Mouse (Mus musculus) lung, postnatal 0 days (tissue): ENCODE results near the gene Lsmem1. TPM values are rescaled to one million over a fixed set of nuclear protein-coding genes. Genes with fewer than 3 reads are reported as not detected.

ENCODE experiments used
- ATAC-seq: fragments of 200-750 bp; cut with Nextera tagmentation; 2 replicates; pipeline ENCODE4 v1.8.0; 2017; ENCODE audit warnings: moderate library complexity
- DNase-seq: peaks from one replicate; pipeline ENCODE4 v3.0.0-alpha.2; 2016; ENCODE audit warnings: low spot score
- H3K27ac ChIP-seq: fragments of 300-500 bp; sonication (generic); 2 replicates; pipeline ENCODE4 v1.5.1; 2014; ENCODE audit warnings: antibody characterized with exemption, mild to moderate bottlenecking, low read length, mixed read lengths
- H3K27me3 ChIP-seq: fragments of 300-500 bp; sonication (generic); replicated peaks from 2 replicates; pipeline ENCODE4 v1.6.1; 2014; ENCODE audit warnings: low read length, mixed read lengths; ENCODE audit not compliant: insufficient read depth
- H3K36me3 ChIP-seq: fragments of 300-500 bp; sonication (generic); 2 replicates; pipeline ENCODE4 v1.6.1; 2014; ENCODE audit warnings: low read length, mixed read lengths; ENCODE audit not compliant: insufficient read depth
- H3K4me1 ChIP-seq: fragments of 300-500 bp; sonication (generic); 2 replicates; pipeline ENCODE4 v1.6.1; 2014; ENCODE audit warnings: antibody characterized with exemption, low read depth, low read length, mixed read lengths; ENCODE audit not compliant: insufficient read depth
- H3K4me2 ChIP-seq: fragments of 300-500 bp; sonication (generic); replicated peaks from 2 replicates; pipeline ENCODE4 v1.6.1; 2014; ENCODE audit warnings: low read depth, mild to moderate bottlenecking, low read length, moderate library complexity, mixed read lengths
- H3K4me3 ChIP-seq: fragments of 300-500 bp; sonication (generic); 2 replicates; pipeline ENCODE4 v1.5.1; 2014; ENCODE audit warnings: low read depth, low read length
- H3K9ac ChIP-seq: fragments of 300-500 bp; sonication (generic); replicated peaks from 2 replicates; pipeline ENCODE4 v1.6.1; 2014; ENCODE audit warnings: low read depth, mild to moderate bottlenecking
- H3K9me3 ChIP-seq: fragments of 300-500 bp; sonication (generic); 2 replicates; pipeline ENCODE4 v1.6.1; 2016; ENCODE audit warnings: low read length, mixed read lengths
- CTCF ChIP-seq: IDR thresholded peaks from 2 replicates; pipeline ENCODE4 v1.5.1; 2016; ENCODE audit warnings: antibody characterized with exemption, mild to moderate bottlenecking
- EP300 ChIP-seq: IDR thresholded peaks from 2 replicates; pipeline ENCODE4 v1.6.1; 2016; ENCODE audit warnings: antibody characterized with exemption, mild to moderate bottlenecking, control low read depth
- WGBS: fragments of 180-500 bp; shearing (Covaris S2); extraction: QIAGEN DNeasy Blood & Tissue Kit; methylation state at CpG from one replicate; pipeline ENCODE4 v1.1.7; 2014; 5-methylcytosine and 5-hydroxymethylcytosine counted together
- polyA plus RNA-seq: library from polyadenylated mRNA; unstranded; fragments of >200 nt; fragmentation: Nextera tagmentation; extraction: Ambion mirVana; gene quantifications from 2 replicates; pipeline ENCODE4 v1.2.1, GENCODE M21; 2015

Lsmem1 gene
- polyA plus RNA-seq, 1 experiment from 2014 or later: 0.16 TPM

GRCm38 (mm10) chr12:40243821-40244221, 44.5 kb upstream of the Lsmem1 start:
- Histone ChIP-seq H3K4me2 (0 out of 2 replicates have a peak overlapping the region, but pooled peaks have one; percentile 15), H3K4me1 (peaks cover 7% of the 10 kb centered on the region; the same call in 1 of the 2 replicates), H3K9me3 (no peaks in the 10 kb centered on the region), H3K27ac (no peak overlapping the region), H3K9ac (no peak overlapping the region), H3K4me3 (no peak overlapping the region), H3K27me3 (no peaks in the 10 kb centered on the region), H3K36me3 (no peaks in the 10 kb centered on the region)
- peak; percentile 70 for DNase-seq
- ATAC-seq: 0 out of 2 replicates have a peak, but pooled peaks have one; percentile 8
- WGBS: 22% methylated on average over 11 of the region's 11 CpGs
- no peak for TF ChIP-seq CTCF
- no peak for TF ChIP-seq EP300

GRCm38 (mm10) chr12:40243241-40243640, 44.0 kb upstream of the Lsmem1 start:
- Histone ChIP-seq H3K4me2 (no peak overlapping the region), H3K27me3 (no peaks in the 10 kb centered on the region), H3K9ac (no peak overlapping the region), H3K36me3 (no peaks in the 10 kb centered on the region), H3K27ac (no peak overlapping the region), H3K4me3 (no peak overlapping the region), H3K9me3 (no peaks in the 10 kb centered on the region), H3K4me1 (peaks cover 7% of the 10 kb centered on the region; the same call in 1 of the 2 replicates)
- DNase-seq (no peak), ATAC-seq (no peak)
- 70% methylated on average over 4 of the region's 4 CpGs for WGBS
- TF ChIP-seq CTCF (no peak), EP300 (no peak)

- WGBS: 76% methylated on average over 7 of the region's 7 CpGs
- ATAC-seq: peak; percentile 79
These were observed 39.9 kb upstream of the Lsmem1 start for GRCm38 (mm10) chr12:40239161-40239560.

GRCm38 (mm10) chr12:40232231-40232630, 32.9 kb upstream of the Lsmem1 start:
- H3K9ac ChIP-seq: no peak overlapping the region
- no peak overlapping the region for H3K4me2 ChIP-seq
- H3K36me3 ChIP-seq: no peaks in the 10 kb centered on the region
- H3K4me1 ChIP-seq: no peaks in the 10 kb centered on the region
- ATAC-seq: no peak
- H3K27ac ChIP-seq: no peak overlapping the region
- DNase-seq: no peak
- WGBS: 79% methylated on average over 1 of the region's 1 CpGs
- no peaks in the 10 kb centered on the region for H3K9me3 ChIP-seq
- TF ChIP-seq CTCF (no peak), EP300 (no peak)
- H3K27me3 ChIP-seq: no peaks in the 10 kb centered on the region
- H3K4me3 ChIP-seq: no peak overlapping the region

More at GRCm38 (mm10) chr12:40239161-40239560, 39.9 kb upstream of the Lsmem1 start:
- Histone ChIP-seq H3K4me1 (peaks cover 7% of the 10 kb centered on the region; the same call in 1 of the 2 replicates), H3K9me3 (no peaks in the 10 kb centered on the region), H3K4me2 (no peak overlapping the region), H3K4me3 (no peak overlapping the region), H3K27ac (no peak overlapping the region), H3K36me3 (no peaks in the 10 kb centered on the region), H3K9ac (no peak overlapping the region), H3K27me3 (no peaks in the 10 kb centered on the region)
- TF ChIP-seq CTCF: no peak
- TF ChIP-seq EP300: peak; percentile 79
- DNase-seq: peak; percentile 55

DNA sequence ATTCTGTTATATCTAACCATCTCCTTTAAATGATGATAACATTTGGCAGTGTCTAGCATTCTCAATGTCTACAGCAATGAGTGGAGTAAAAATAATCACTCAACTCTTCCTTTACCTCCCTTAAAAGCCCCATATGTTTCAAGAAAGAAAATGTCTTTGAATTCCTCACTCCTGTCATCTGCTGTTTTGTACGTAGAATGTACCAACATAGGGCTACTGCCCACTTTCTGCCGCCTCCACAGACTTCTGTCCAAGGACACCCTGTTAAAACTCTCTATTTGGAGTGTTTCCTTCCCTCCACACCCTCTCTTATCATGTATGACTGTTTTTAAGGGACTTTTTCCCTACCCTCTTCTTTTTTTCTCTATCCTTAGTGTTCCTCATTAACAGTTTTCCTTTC, 32.3 kb upstream of the Lsmem1 start:
- Histone ChIP-seq H3K4me1 (no peaks in the 10 kb centered on the region), H3K36me3 (no peaks in the 10 kb centered on the region), H3K9me3 (no peaks in the 10 kb centered on the region), H3K27ac (no peak overlapping the region), H3K27me3 (no peaks in the 10 kb centered on the region), H3K9ac (no peak overlapping the region), H3K4me2 (no peak overlapping the region), H3K4me3 (no peak overlapping the region)
- ATAC-seq: no peak
- TF ChIP-seq EP300: no peak
- 83% methylated on average over 2 of the region's 2 CpGs for WGBS
- DNase-seq: no peak

- WGBS: 92% methylated on average over 9 of the region's 9 CpGs
- Histone ChIP-seq H3K27me3 (no peaks in the 10 kb centered on the region), H3K9ac (no peak overlapping the region), H3K27ac (no peak overlapping the region), H3K36me3 (no peaks in the 10 kb centered on the region), H3K4me1 (peaks cover 7% of the 10 kb centered on the region; the same call in 1 of the 2 replicates), H3K4me2 (no peak overlapping the region), H3K9me3 (no peaks in the 10 kb centered on the region), H3K4me3 (no peak overlapping the region; the same call in 1 of the 2 replicates)
- TF ChIP-seq CTCF (no peak), EP300 (no peak)
- ATAC-seq: no peak
- DNase-seq: no peak
These were observed 25.0 kb upstream of the Lsmem1 start for GRCm38 (mm10) chr12:40224171-40224880.
